Mouse (Mus musculus) megakaryocyte, embryonic 14.5 days (primary cell): ENCODE measurements at regions not wholly inside any gene's neighbourhood (a gene's known extent, or its start where the extent isn't known, plus 50 kb on each side); places are given as distances from the start of the nearest gene placed in this dataset.

Experiments used
- FLI1 ChIP-seq: IDR thresholded peaks from 2 replicates; pipeline ENCODE4 v1.6.1; 2012; ENCODE audit warnings: low read length, inconsistent platforms, mixed read lengths
- GATA1 ChIP-seq: IDR thresholded peaks from 3 replicates; pipeline ENCODE4 v1.6.1; 2012; ENCODE audit warnings: mixed read lengths, low read length, inconsistent platforms, borderline replicate concordance

DNA sequence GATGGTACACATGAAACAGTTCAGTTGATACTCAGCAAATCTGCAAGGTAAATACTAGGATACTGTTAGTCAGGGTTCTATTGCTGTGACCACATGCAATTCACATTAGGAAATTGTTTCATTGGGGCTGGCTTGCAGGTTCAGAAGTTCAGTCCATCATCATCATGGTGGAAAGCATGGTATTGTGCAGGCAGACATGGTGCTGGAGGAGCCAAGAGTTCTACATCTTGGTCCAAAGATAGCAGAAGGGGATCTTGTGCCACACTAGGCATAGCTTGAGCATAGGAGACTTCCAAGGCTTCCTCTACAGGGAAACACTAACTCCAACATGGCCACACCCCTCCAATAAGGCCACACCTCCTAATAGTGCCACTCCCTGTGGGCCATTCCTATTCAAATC lies 99.1 kb downstream of the Ier5 start:
- TF ChIP-seq FLI1 (no peak), GATA1 (no peak)
